Mouse (Mus musculus) embryonic facial prominence, embryonic 12.5 days (tissue): Measurements from ENCODE around the gene Olfr159. TPM values are rescaled to one million over a fixed set of nuclear protein-coding genes. Genes with fewer than 3 reads are reported as not detected.

Experiments used
- ATAC-seq: fragments of 200-750 bp; cut with Nextera tagmentation; 2 replicates; pipeline ENCODE4 v1.8.0; 2017; ENCODE audit not compliant: insufficient number of reproducible peaks, insufficient read depth, low FRiP score, low TSS enrichment
- H3K27ac ChIP-seq: fragments of 300-500 bp; sonication (generic); 2 replicates; pipeline ENCODE4 v1.5.1; 2016; ENCODE audit warnings: mild to moderate bottlenecking
- H3K27me3 ChIP-seq: fragments of 300-500 bp; sonication (generic); 2 replicates; pipeline ENCODE4 v1.6.1; 2016; ENCODE audit warnings: mild to moderate bottlenecking, moderate library complexity
- H3K36me3 ChIP-seq: fragments of 300-500 bp; sonication (generic); 2 replicates; pipeline ENCODE4 v1.6.1; 2016; ENCODE audit warnings: mild to moderate bottlenecking
- H3K4me1 ChIP-seq: fragments of 300-500 bp; sonication (generic); 2 replicates; pipeline ENCODE4 v1.6.1; 2016
- H3K4me2 ChIP-seq: fragments of 300-500 bp; sonication (generic); replicated peaks from 2 replicates; pipeline ENCODE4 v1.6.1; 2016; ENCODE audit warnings: mild to moderate bottlenecking, moderate library complexity
- H3K4me3 ChIP-seq: fragments of 300-500 bp; sonication (generic); 2 replicates; pipeline ENCODE4 v1.5.1; 2016; ENCODE audit warnings: mild to moderate bottlenecking
- H3K9ac ChIP-seq: fragments of 300-500 bp; sonication (generic); 2 replicates; pipeline ENCODE4 v1.6.1; 2016; ENCODE audit warnings: mild to moderate bottlenecking, moderate library complexity
- H3K9me3 ChIP-seq: fragments of 300-500 bp; sonication (generic); 2 replicates; pipeline ENCODE4 v1.6.1; 2016; ENCODE audit warnings: mild to moderate bottlenecking, moderate library complexity
- WGBS: fragments of 180-500 bp; shearing (Covaris S2); methylation state at CpG from one replicate; pipeline ENCODE4 v1.1.7; 2016; 5-methylcytosine and 5-hydroxymethylcytosine counted together
- polyA plus RNA-seq: library from polyadenylated mRNA; unstranded; fragments of >200 nt; fragmentation: Nextera tagmentation; extraction: Ambion mirVana; gene quantifications from 2 replicates; pipeline ENCODE4 v1.2.1, GENCODE M21; 2016

The Olfr159 gene
- polyA plus RNA-seq, 1 experiment from 2014 or later, result not detected

DNA sequence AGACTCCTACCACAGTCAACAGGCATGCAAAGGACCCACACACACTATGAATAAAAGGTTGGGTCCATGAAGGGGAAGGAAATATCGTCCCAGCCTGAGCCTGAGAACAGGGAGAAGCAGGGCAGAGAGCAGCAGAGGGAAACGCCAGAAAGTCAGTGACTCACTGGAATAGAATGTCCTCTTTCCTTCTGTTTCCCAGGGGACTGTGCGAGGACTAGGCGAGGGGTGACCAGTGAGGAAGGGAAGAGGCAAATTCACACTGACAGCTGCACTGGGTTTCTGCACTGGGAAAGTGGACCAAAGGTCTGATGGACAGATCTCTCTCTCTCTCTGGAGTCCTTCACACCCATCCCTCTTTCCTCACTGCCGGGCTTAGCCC lies 42.2 kb downstream of the Olfr159 start:
- Histone ChIP-seq H3K36me3 (no peaks in the 10 kb centered on the region), H3K4me1 (peaks cover 13% of the 10 kb centered on the region; the same call in 1 of the 2 replicates), H3K9me3 (no peaks in the 10 kb centered on the region), H3K27ac (no peak overlapping the region), H3K4me2 (no peak overlapping the region), H3K27me3 (no peaks in the 10 kb centered on the region), H3K9ac (no peak overlapping the region), H3K4me3 (no peak overlapping the region)
- 56% methylated on average over 5 of the region's 5 CpGs for WGBS
- no peak for ATAC-seq

DNA sequence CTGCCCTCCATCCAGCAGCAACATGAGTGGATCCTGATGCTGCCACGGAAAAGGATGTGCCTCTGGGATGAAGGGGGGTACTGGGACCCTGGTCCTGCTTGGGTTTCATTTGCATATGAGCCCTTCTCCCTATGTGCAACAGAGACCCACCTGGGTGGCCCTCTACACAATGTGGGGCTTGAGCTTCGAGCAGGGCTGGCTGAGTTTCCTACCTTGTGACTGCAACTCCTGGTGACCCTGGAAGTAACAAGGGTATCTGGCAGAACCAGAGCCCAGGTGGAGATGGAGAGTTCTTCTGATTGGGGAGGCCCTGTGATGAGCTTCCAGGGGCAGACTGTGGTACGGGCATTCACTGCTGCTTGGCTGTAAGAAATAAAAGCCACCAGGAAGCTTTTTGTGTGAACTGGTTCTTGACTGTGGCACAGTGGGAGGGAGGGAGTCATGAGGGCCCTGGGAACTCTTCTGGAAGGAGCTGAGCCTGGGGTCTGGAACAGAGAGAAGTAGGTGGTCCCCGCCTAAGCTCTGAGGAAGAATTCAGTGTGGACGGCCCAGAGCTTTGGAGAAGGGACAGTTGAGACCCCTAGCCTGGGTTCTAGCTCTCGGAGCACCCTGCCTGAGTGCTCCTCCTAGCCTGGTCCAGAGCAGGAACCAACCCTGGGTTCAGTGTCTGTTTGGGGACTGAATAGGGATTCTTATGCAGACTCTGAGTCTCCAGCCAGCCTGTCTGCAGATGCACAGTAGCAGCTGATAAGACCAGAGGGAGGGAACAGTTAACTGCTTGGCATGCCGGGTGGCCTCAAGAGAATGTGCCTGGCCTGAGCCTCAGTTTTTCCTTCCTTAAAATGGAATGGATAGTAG lies 42.9 kb downstream of the Olfr159 start:
- Histone ChIP-seq H3K27ac (no peak overlapping the region), H3K4me3 (no peak overlapping the region), H3K36me3 (no peaks in the 10 kb centered on the region)

DNA sequence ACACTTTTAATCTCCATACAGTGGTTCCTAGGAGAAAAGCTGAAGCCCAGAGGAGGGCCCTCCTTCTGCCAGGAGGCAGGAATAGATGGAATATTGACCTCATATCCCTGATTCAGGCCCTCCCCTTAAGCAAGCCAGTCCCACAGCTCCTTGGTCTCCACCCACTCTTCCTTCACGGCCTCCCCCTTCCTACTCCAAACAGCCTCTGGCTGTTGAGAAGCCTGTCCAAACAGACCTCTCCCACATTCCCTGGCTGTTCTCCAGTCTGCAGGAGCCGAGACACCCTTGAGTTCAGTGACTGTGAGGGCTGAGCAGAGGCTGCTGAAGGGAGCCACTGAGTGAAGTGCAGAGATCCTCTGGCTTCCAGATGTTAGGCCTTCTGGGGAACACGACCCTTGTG lies 43.8 kb downstream of the Olfr159 start, which contains the start of gene Hrct1:
Gene Hrct1, plus strand, starts transcription at position 194 of the 400 bp plus-strand sequence.
- no peaks in the 10 kb centered on the region for H3K36me3 ChIP-seq
- H3K9ac ChIP-seq, result no peak within 1 kb of the TSS
- no peaks in the 10 kb centered on the region for H3K9me3 ChIP-seq
- H3K4me1 ChIP-seq, result peaks cover 13% of the 10 kb centered on the region; the same call in 1 of the 2 replicates
- H3K4me2 ChIP-seq, result no peak within 1 kb of the TSS
- WGBS, result 31% methylated on average over 3 of the region's 3 CpGs
- no peak within 1 kb of the TSS for H3K4me3 ChIP-seq
- no peaks in the 10 kb centered on the region for H3K27me3 ChIP-seq
- no peak within 1 kb of the TSS for H3K27ac ChIP-seq
- no peak; the same call in 1 of the 2 replicates for ATAC-seq

More for the DNA sequence above, 42.9 kb downstream of the Olfr159 start:
- no peak overlapping the region for H3K9ac ChIP-seq
- no peak for ATAC-seq
- no peaks in the 10 kb centered on the region for H3K27me3 ChIP-seq
- no peak overlapping the region for H3K4me2 ChIP-seq
- H3K9me3 ChIP-seq, result no peaks in the 10 kb centered on the region
- WGBS, result 74% methylated on average over 7 of the region's 7 CpGs
- peaks cover 13% of the 10 kb centered on the region; the same call in 1 of the 2 replicates for H3K4me1 ChIP-seq

DNA sequence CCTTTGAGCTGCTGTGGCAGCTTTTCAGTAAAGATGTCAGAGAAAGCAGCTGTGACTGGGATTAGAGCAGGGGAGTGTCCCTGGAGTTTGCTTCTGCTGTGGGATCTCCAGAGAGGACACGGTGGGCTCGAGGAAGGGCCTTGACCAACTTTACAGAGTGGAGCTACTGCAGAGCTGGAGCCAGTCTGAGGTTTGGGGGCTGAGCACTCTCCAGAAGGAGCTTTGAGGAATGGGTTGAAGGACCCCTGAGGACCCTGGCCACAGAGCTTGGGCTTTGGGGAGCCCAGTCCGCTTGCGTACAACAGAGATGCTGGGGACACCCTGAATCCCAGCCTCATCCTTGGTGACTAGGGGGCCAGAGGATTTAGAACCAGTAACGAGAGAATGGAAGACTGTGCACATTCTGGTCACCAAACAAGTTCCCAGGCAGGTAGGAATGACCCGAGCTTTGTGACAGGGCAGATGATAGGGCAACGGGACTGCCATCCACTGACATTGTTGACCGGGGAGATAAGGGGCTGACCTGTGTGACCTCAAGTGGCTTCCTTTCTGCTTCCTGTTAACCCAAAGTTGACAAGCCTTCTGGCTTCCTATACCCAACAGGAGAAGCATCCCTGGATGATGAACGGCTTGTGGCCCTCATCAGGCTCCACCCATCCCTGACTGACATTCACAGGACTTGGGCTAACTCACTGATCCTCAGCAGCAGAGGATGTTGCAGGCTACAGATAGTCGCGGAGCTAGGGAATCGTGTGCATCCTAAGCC lies 44.4 kb downstream of the Olfr159 start:
- no peak for ATAC-seq
- WGBS, result 62% methylated on average over 12 of the region's 12 CpGs
- Histone ChIP-seq H3K4me3 (no peak overlapping the region), H3K4me1 (peaks cover 13% of the 10 kb centered on the region; the same call in 1 of the 2 replicates), H3K27me3 (no peaks in the 10 kb centered on the region), H3K36me3 (no peaks in the 10 kb centered on the region), H3K9me3 (no peaks in the 10 kb centered on the region), H3K9ac (no peak overlapping the region), H3K4me2 (no peak overlapping the region), H3K27ac (no peak overlapping the region)

DNA sequence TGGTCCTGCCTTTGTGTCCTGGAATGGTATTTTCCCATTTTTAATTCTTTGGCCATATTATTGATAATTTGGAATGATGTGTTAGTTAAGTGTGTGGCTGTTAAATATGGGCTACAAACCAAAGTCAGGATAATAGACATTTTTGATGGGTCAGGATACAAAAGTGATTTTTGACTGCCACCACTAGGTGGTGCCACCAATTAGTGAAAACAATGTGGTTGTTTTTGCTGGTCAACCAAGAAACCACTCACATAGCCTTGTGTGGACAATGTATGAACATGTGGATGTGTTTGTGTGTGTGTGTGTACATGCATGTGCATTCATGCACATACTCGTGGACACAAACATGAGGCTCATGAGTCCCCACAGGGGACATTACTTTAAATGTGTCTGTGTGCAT lies 46.0 kb downstream of the Olfr159 start:
- H3K9me3 ChIP-seq, result no peaks in the 10 kb centered on the region
- H3K4me2 ChIP-seq, result no peak overlapping the region
- 0 out of 2 replicates have a peak, but pooled peaks cover 9% of the 10 kb centered on the region for H3K4me1 ChIP-seq
- no peak overlapping the region for H3K9ac ChIP-seq
- no peak overlapping the region for H3K4me3 ChIP-seq
- ATAC-seq, result no peak
- no peaks in the 10 kb centered on the region for H3K27me3 ChIP-seq
- no peak overlapping the region for H3K27ac ChIP-seq
- no peaks in the 10 kb centered on the region for H3K36me3 ChIP-seq
- 50% methylated on average over 1 of the region's 1 CpGs for WGBS

DNA sequence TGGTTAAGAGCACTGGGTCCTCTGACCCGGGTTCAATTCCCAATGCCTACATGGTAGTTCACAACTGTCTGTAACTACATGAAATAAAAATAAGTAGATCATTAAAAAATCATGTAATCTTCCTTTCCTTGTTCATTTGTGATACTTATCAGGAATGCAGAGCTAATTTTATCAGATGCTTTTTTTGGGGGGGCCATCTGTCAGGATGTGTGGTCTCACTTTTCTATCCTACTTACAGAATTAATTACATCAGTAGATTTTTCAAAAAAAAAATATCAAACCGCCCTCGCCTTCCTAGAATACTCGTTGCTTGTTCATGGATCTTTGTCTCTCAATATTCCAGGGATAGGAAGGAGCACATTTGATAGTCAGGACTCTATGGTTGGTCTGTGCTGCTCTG lies 48.6 kb downstream of the Olfr159 start:
- Histone ChIP-seq H3K9ac (no peak overlapping the region), H3K9me3 (no peaks in the 10 kb centered on the region), H3K27me3 (no peaks in the 10 kb centered on the region), H3K4me1 (no peaks in the 10 kb centered on the region), H3K4me3 (no peak overlapping the region), H3K36me3 (no peaks in the 10 kb centered on the region), H3K27ac (no peak overlapping the region), H3K4me2 (no peak overlapping the region)
- ATAC-seq, result no peak
- 89% methylated on average over 4 of the region's 4 CpGs for WGBS

DNA sequence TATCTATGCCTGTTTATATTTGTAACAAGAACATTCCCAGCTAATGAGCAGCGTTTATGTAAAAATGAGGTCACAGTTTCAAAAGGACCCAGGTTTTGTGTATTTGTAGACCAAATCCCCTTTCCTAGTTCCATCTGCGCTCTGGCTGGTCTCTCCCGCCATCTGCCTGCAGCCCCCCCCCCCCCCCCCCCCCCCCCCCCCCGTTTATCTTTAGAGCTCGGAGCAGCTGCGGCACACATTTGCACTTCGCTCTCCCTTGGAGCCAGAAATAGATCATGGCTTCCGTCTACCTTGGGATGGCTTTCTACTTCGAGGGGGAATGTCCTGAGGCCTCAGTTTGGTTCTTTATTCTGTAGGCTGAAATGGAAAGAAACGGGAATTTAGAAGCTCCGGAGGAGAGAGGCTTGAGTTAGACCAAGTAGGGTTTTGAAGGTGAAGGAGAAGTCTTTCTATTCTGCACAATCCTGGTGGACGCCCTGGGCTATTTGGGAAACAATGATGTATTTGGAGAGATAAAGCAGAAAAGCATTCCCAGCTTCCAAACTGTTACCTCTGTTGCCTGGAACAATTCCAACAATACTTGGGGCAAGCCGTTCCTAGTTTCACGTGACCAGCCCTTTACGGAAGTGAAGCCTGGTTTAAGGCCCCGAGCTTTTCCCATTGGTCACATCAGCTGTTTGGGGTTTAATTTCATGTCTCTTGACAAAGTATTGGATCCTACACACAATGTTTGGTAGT lies 50.1 kb downstream of the Olfr159 start:
- WGBS, result 55% methylated on average over 15 of the region's 16 CpGs
- no peak for ATAC-seq
- Histone ChIP-seq H3K4me3 (no peak overlapping the region), H3K27ac (peak overlapping the region; percentile 57; the same call in 1 of the 2 replicates), H3K4me1 (no peaks in the 10 kb centered on the region), H3K4me2 (no peak overlapping the region), H3K36me3 (no peaks in the 10 kb centered on the region), H3K27me3 (no peaks in the 10 kb centered on the region), H3K9me3 (no peaks in the 10 kb centered on the region), H3K9ac (peak overlapping the region; percentile 31; the same call in 1 of the 2 replicates)

Other genes starting within 250 kb of the Olfr159 start
- 151 and 177 TPM in 2 replicates for gene Tpm2, start 247.2 kb downstream of the Olfr159 start, polyA plus RNA-seq
- gene Creb3, start 208.7 kb downstream of the Olfr159 start, polyA plus RNA-seq, result 43.5 and 49.9 TPM in 2 replicates
- gene Tln1, start 208.3 kb downstream of the Olfr159 start, polyA plus RNA-seq, result 71.0 and 73.9 TPM in 2 replicates
- gene Rgp1, start 192.3 kb downstream of the Olfr159 start, polyA plus RNA-seq, result 33.8 and 37.7 TPM in 2 replicates
- gene Gba2, start 192.1 kb downstream of the Olfr159 start, polyA plus RNA-seq, result 32.0 and 34.0 TPM in 2 replicates
- 1.5 and 2.1 TPM in 2 replicates for gene Msmp, start 186.5 kb downstream of the Olfr159 start, polyA plus RNA-seq
- 25.1 and 29.7 TPM in 2 replicates for gene Npr2, start 139.1 kb downstream of the Olfr159 start, polyA plus RNA-seq
- gene Spag8, start 117.4 kb downstream of the Olfr159 start, polyA plus RNA-seq, result 1.8 and 1.9 TPM in 2 replicates
- 79.3 and 85.8 TPM in 2 replicates for gene Hint2, start 114.5 kb downstream of the Olfr159 start, polyA plus RNA-seq
- gene Tmem8b, start 102.0 kb downstream of the Olfr159 start, polyA plus RNA-seq, result 7.7 and 8.4 TPM in 2 replicates
- 2.4 and 2.6 TPM in 2 replicates for gene Fam221b, start 101.9 kb downstream of the Olfr159 start, polyA plus RNA-seq
- gene Olfr70, start 70.2 kb downstream of the Olfr159 start, polyA plus RNA-seq, result not detected in 2 replicates
- gene Olfr71, start 60.8 kb downstream of the Olfr159 start, polyA plus RNA-seq, result 0.06 TPM in 1 of 2 replicates, not detected in the other
- 0.15 and 0.43 TPM in 2 replicates for gene Hrct1, start 43.8 kb downstream of the Olfr159 start, polyA plus RNA-seq
- gene Spaar, start 41.0 kb downstream of the Olfr159 start, polyA plus RNA-seq, result not detected in 2 replicates
- gene Olfr156, start 52.9 kb upstream of the Olfr159 start, polyA plus RNA-seq, result 0.09 and 0.31 TPM in 2 replicates
- 0.08 TPM in 1 of 2 replicates, not detected in the other for gene Olfr157, start 69.2 kb upstream of the Olfr159 start, polyA plus RNA-seq
- gene Olfr155, start 80.6 kb upstream of the Olfr159 start, polyA plus RNA-seq, result 0.18 TPM in 1 of 2 replicates, not detected in the other
- 30.4 and 33.9 TPM in 2 replicates for gene Reck, start 104.5 kb upstream of the Olfr159 start, polyA plus RNA-seq
- gene Glipr2, start 186.4 kb upstream of the Olfr159 start, polyA plus RNA-seq, result 113 and 118 TPM in 2 replicates
- 0.11 TPM in 1 of 2 replicates, not detected in the other for gene Ccin, start 212.5 kb upstream of the Olfr159 start, polyA plus RNA-seq
- gene Clta, start 233.4 kb upstream of the Olfr159 start, polyA plus RNA-seq, result 254 and 261 TPM in 2 replicates